Mouse (Mus musculus) frontal cortex, postnatal 10 days (tissue): ENCODE measurements around the gene Esp38.
"Not testable (repeated sequence)": the region's sequence is repeated elsewhere in the genome, so short reads cannot be mapped to it uniquely, and the experiment has no call there.

ENCODE experiments used
- DNase-seq, 2 experiments: peaks; one replicate each; pipeline ENCODE4 v3.0.0; 2022; ENCODE audit warnings: low spot score in 2 of 2, mixed read lengths in 1 of 2

Esp38 gene

GRCm38 (mm10) chr17:39950220-39950619, at the start of gene Esp38:
Gene Esp38 (plus strand): TSS chr17:39950520.
- no peak for DNase-seq

- not testable (repeated sequence) for DNase-seq
Observed at GRCm38 (mm10) chr17:39902928-39903545, 47.3 kb upstream of the Esp38 start.
